Mouse (Mus musculus) hindbrain, embryonic 13.5 days (tissue): ENCODE results near the gene Abcc4. TPM values are rescaled to one million over a fixed set of nuclear protein-coding genes. Genes with fewer than 3 reads are reported as not detected.

Experiments
- ATAC-seq: fragments of 200-750 bp; cut with Nextera tagmentation; 2 replicates; pipeline ENCODE4 v1.8.0; 2017; ENCODE audit warnings: moderate TSS enrichment; ENCODE audit not compliant: low FRiP score
- H3K27ac ChIP-seq: fragments of 300-500 bp; sonication (generic); 2 replicates; pipeline ENCODE4 v1.5.1; 2015; ENCODE audit warnings: inconsistent platforms, mild to moderate bottlenecking, moderate library complexity
- H3K27me3 ChIP-seq: fragments of 300-500 bp; sonication (generic); 2 replicates; pipeline ENCODE4 v1.6.1; 2015; ENCODE audit warnings: mild to moderate bottlenecking, inconsistent platforms
- H3K36me3 ChIP-seq: fragments of 300-500 bp; sonication (generic); 2 replicates; pipeline ENCODE4 v1.6.1; 2015; ENCODE audit warnings: mild to moderate bottlenecking, inconsistent platforms
- H3K4me1 ChIP-seq: fragments of 300-500 bp; sonication (generic); replicated peaks from 2 replicates; pipeline ENCODE4 v1.6.1; 2015; ENCODE audit warnings: inconsistent platforms
- H3K4me2 ChIP-seq: fragments of 300-500 bp; sonication (generic); 2 replicates; pipeline ENCODE4 v1.6.1; 2015; ENCODE audit warnings: inconsistent platforms, mild to moderate bottlenecking, moderate library complexity
- H3K4me3 ChIP-seq: fragments of 300-500 bp; sonication (generic); 2 replicates; pipeline ENCODE4 v1.5.1; 2015; ENCODE audit warnings: mild to moderate bottlenecking, inconsistent platforms
- H3K9ac ChIP-seq: fragments of 300-500 bp; sonication (generic); 2 replicates; pipeline ENCODE4 v1.6.1; 2015; ENCODE audit warnings: mild to moderate bottlenecking, inconsistent platforms
- H3K9me3 ChIP-seq: fragments of 300-500 bp; sonication (generic); 2 replicates; pipeline ENCODE4 v1.6.1; 2016; ENCODE audit warnings: inconsistent platforms
- WGBS: fragments of 180-500 bp; shearing (Covaris S2); methylation state at CpG from one replicate; pipeline ENCODE4 v1.1.7; 2015; 5-methylcytosine and 5-hydroxymethylcytosine counted together
- microRNA-seq: library from miRNA; unstranded; fragments of <30 nt; microRNA quantifications from one replicate; pipeline ENCODE4, GENCODE M21; 2016
- polyA plus RNA-seq: library from polyadenylated mRNA; unstranded; fragments of >200 nt; fragmentation: Nextera tagmentation; extraction: Ambion mirVana; gene quantifications from 2 replicates; pipeline ENCODE4 v1.2.1, GENCODE M21; 2015

Abcc4 gene
- polyA plus RNA-seq, 1 experiment from 2014 or later, result 2.0 TPM

DNA sequence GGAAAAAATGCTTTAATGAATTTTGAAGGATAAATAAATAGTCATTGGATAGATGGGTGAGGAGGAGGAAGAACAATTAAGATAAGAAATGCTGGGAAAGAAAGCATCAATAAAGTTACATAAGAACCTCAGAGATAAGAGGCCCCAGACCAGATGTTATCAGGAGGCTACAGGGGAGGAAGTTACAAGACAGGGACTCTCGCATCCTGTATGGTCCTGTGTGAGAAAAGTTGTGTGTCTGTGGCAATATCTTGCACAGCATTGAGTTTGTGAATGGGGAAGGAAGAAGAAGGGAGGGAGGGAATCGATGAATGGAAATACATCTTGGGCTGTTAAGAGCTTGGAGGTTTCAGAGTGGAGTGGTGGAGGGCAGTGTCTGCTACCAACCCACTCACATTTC is 240.7 kb downstream of the Abcc4 start:
- 90% methylated on average over 2 of the region's 2 CpGs for WGBS
- no peak overlapping the region for H3K27ac ChIP-seq
- no peaks in the 10 kb centered on the region for H3K9me3 ChIP-seq
- H3K4me2 ChIP-seq, result no peak overlapping the region
- no peaks in the 10 kb centered on the region for H3K36me3 ChIP-seq
- ATAC-seq, result no peak
- H3K4me1 ChIP-seq, result no peaks in the 10 kb centered on the region
- no peak overlapping the region for H3K4me3 ChIP-seq
- peaks cover 7% of the 10 kb centered on the region for H3K27me3 ChIP-seq
- no peak overlapping the region for H3K9ac ChIP-seq

GRCm38 (mm10) chr14:118464401-118464800 is 241.6 kb downstream of the Abcc4 start:
- Histone ChIP-seq H3K4me2 (no peak overlapping the region), H3K9ac (no peak overlapping the region), H3K27me3 (0 out of 2 replicates have a peak, but pooled peaks cover 3% of the 10 kb centered on the region), H3K4me1 (no peaks in the 10 kb centered on the region), H3K36me3 (no peaks in the 10 kb centered on the region), H3K9me3 (no peaks in the 10 kb centered on the region), H3K4me3 (no peak overlapping the region), H3K27ac (no peak overlapping the region)
- no peak for ATAC-seq
- WGBS, result 97% methylated on average over 3 of the region's 3 CpGs

GRCm38 (mm10) chr14:118452572-118452971 is 253.4 kb downstream of the Abcc4 start:
- Histone ChIP-seq H3K4me3 (no peak overlapping the region), H3K27me3 (peaks cover 4% of the 10 kb centered on the region; the same call in 1 of the 2 replicates), H3K36me3 (no peaks in the 10 kb centered on the region), H3K9me3 (no peaks in the 10 kb centered on the region), H3K27ac (no peak overlapping the region), H3K4me2 (no peak overlapping the region), H3K9ac (no peak overlapping the region), H3K4me1 (no peaks in the 10 kb centered on the region)
- 65% methylated on average over 4 of the region's 4 CpGs for WGBS
- ATAC-seq, result no peak

GRCm38 (mm10) chr14:118440155-118440554 is 265.9 kb downstream of the Abcc4 start:
- no peak overlapping the region for H3K4me3 ChIP-seq
- no peak for ATAC-seq
- peaks cover 21% of the 10 kb centered on the region for H3K4me1 ChIP-seq
- peaks cover 71% of the 10 kb centered on the region for H3K27me3 ChIP-seq
- no peaks in the 10 kb centered on the region for H3K9me3 ChIP-seq
- WGBS, result 87% methylated on average over 8 of the region's 8 CpGs
- no peaks in the 10 kb centered on the region for H3K36me3 ChIP-seq
- no peak overlapping the region for H3K9ac ChIP-seq
- no peak overlapping the region for H3K4me2 ChIP-seq
- H3K27ac ChIP-seq, result no peak overlapping the region

GRCm38 (mm10) chr14:118437156-118437931 is 268.7 kb downstream of the Abcc4 start:
- Histone ChIP-seq H3K4me3 (peak overlapping the region; percentile 49), H3K27me3 (peaks cover 83% of the 10 kb centered on the region), H3K36me3 (no peaks in the 10 kb centered on the region), H3K27ac (peak overlapping the region; percentile 64), H3K4me2 (peak overlapping the region; percentile 91), H3K9me3 (no peaks in the 10 kb centered on the region), H3K4me1 (peaks cover 24% of the 10 kb centered on the region), H3K9ac (peak overlapping the region; percentile 71)
- 0% methylated on average over 36 of the region's 36 CpGs for WGBS
- ATAC-seq, result peak; percentile 89

- Histone ChIP-seq H3K27ac (peak overlapping the region; percentile 64), H3K4me2 (peak overlapping the region; percentile 91), H3K4me3 (peak overlapping the region; percentile 49), H3K9me3 (no peaks in the 10 kb centered on the region), H3K4me1 (peaks cover 24% of the 10 kb centered on the region), H3K27me3 (peaks cover 79% of the 10 kb centered on the region), H3K36me3 (no peaks in the 10 kb centered on the region), H3K9ac (peak overlapping the region; percentile 71)
- under 1% methylated on average over 31 of the region's 31 CpGs for WGBS
- ATAC-seq, result peak; percentile 79
Observed at GRCm38 (mm10) chr14:118436791-118437155, 269.2 kb downstream of the Abcc4 start.

- H3K9ac ChIP-seq, result no peak overlapping the region
- no peak overlapping the region for H3K4me3 ChIP-seq
- H3K27ac ChIP-seq, result no peak overlapping the region
- no peaks in the 10 kb centered on the region for H3K9me3 ChIP-seq
- no peak overlapping the region for H3K4me2 ChIP-seq
- WGBS, result 12% methylated on average over 12 of the region's 12 CpGs
- H3K36me3 ChIP-seq, result no peaks in the 10 kb centered on the region
- peaks cover 24% of the 10 kb centered on the region for H3K4me1 ChIP-seq
- ATAC-seq, result 0 out of 2 replicates have a peak, but pooled peaks have one; percentile 44
- peaks cover 76% of the 10 kb centered on the region for H3K27me3 ChIP-seq
Observed at GRCm38 (mm10) chr14:118435676-118436330, 270.2 kb downstream of the Abcc4 start.

DNA sequence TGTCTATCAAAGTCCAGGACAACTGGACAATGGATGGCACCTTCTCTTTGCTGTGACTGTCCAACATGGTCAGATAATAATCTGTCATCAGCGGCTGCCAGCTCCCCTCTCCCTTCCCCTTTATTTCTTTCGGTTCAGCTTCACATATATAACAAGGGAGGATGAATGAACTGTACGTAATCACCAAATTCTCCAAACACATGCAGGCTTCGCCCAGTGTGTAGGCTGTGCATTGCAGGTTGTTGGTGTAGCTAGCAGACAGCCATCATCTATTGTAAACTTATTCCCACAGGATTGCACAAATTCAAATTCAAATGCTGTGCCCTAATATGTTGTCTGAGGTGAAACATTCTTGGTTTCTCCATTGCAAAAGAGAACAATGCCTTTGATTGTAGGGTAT is 271.2 kb downstream of the Abcc4 start:
- Histone ChIP-seq H3K4me1 (peaks cover 24% of the 10 kb centered on the region), H3K9me3 (no peaks in the 10 kb centered on the region), H3K27ac (no peak overlapping the region), H3K36me3 (no peaks in the 10 kb centered on the region), H3K27me3 (peaks cover 74% of the 10 kb centered on the region), H3K4me3 (no peak overlapping the region), H3K9ac (no peak overlapping the region), H3K4me2 (no peak overlapping the region)
- WGBS, result 58% methylated on average over 4 of the region's 4 CpGs
- ATAC-seq, result no peak

DNA sequence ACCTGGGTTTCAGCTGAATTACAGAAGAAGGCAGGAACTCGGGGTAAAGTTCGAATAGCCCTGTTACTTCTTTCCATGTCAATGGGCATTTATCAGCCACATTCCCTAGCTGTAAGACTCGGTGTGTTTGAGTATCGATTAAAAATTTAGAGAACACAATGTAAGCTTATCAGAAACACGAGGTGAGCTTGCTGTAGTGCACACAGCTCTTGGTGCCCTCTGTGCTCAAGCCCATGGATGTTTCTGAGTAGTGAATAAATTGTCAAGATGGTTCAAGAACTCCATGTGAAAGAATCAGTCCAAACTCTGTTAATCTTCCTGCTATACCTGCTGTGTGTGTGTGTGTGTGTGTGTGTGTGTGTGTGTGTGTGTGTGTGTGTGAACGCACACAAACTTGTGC is 272.2 kb downstream of the Abcc4 start:
- H3K36me3 ChIP-seq, result no peaks in the 10 kb centered on the region
- no peak overlapping the region for H3K4me3 ChIP-seq
- peaks cover 64% of the 10 kb centered on the region for H3K27me3 ChIP-seq
- H3K27ac ChIP-seq, result no peak overlapping the region
- no peak for ATAC-seq
- H3K9me3 ChIP-seq, result no peaks in the 10 kb centered on the region
- H3K4me1 ChIP-seq, result peaks cover 24% of the 10 kb centered on the region
- WGBS, result 37% methylated on average over 6 of the region's 6 CpGs
- no peak overlapping the region for H3K9ac ChIP-seq
- H3K4me2 ChIP-seq, result no peak overlapping the region

Small RNAs within 50 kb of the gene (microRNA-seq; reads per million reads assigned to microRNA genes)
- not detected for gene Mir6391

Other genes with a start within 250 kb of the Abcc4 start
- 0.65 and 1.5 TPM in 2 replicates for gene Cldn10, start 81.7 kb upstream of the Abcc4 start, polyA plus RNA-seq
- gene Dzip1, start 219.2 kb upstream of the Abcc4 start, polyA plus RNA-seq, result 56.3 and 57.0 TPM in 2 replicates
- 20.3 and 21.5 TPM in 2 replicates for gene Dnajc3, start 231.8 kb upstream of the Abcc4 start, polyA plus RNA-seq